Mouse (Mus musculus): ENCODE results near the gene Tubgcp6.

Gene Tubgcp6

GRCm38 (mm10) chr15:89122649-89123366, at the start of gene Tubgcp6:
Gene Tubgcp6, minus strand, starts transcription at chr15:89123112.
- DNase-seq (ENCODE audit: extremely low read depth, low read depth, low spot score) = no peak

DNA sequence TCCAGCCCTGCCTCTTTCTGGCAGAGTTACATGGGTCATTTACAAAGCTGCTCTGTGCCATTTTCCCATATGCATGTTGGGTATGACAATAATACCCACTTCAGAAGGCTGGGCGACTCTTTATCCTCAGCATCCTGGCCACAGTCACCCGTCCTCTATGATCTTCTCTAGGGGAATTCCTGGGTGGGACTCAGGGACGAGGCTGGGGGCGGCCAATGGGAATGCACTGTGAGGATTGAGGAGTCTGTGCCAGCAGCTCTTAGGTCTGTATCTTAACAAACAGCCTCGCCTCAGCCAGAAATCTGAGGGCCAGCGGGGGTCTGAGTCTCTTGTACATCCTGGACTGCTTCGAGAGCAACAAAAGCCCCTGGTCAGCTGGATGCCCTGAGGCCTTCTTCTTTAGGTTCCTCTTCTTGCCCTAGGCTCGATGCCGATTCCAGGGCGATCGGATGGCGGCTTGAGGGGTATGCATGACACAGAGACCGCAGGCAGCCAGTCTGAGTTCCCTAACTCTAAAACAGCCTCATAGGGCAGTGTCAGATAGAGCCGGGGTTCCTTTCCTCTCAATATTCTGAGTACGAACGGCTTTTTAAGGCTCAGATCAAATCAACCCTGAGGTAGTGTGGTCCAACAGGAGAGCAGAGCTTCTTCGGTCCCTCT, 49.5 kb upstream of the Tubgcp6 start:
- DNase-seq (ENCODE audit: extremely low read depth, low read depth, low spot score) = no peak

- DNase-seq (ENCODE audit: extremely low read depth, low read depth, low spot score) = no peak
Measured at GRCm38 (mm10) chr15:89171526-89172051, 48.7 kb upstream of the Tubgcp6 start.

- DNase-seq (ENCODE audit: extremely low read depth, low read depth, low spot score) = no peak
Measured at GRCm38 (mm10) chr15:89170102-89170501, 47.2 kb upstream of the Tubgcp6 start.

DNA sequence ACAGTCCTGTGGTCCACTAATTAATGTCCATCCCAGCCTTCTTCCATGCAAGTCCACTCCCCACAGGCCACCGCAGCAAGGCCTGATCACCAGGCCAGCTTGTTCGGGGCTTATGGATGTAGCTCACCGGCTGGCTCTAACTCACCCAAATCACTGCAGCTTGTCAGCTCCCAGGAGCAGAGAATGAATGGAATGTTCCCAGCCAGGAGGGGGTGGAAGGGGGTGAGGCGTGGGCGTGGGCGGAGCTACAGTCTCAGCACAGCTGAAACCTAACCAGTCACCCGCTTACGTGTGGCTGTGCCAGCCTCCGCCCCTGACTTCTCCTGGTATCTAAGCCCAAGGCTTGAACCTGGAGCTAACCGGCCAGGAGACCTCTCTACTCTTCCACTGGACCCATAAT, 46.5 kb upstream of the Tubgcp6 start:
- no peak for DNase-seq (ENCODE audit: extremely low read depth, low read depth, low spot score)

DNA sequence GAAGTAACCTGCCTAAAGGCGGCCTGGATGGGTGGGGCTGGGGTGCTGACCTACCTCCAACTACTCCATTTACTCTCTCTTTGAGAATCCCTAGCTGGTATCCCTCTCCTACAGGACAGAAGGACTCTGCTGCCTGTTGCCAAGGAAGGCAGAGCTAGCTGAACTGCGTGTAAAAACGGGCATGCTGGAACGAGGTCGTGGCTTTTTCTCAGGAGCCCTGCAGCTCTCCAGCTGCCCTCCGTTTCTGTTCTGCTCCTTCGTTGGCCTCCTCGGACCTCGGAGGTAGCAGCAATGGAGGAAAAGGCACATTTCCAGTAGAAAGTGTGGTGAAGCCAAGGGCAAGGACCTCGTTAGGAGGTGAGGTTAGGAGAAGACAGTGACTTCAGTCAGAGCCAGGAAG, 46.0 kb upstream of the Tubgcp6 start:
- DNase-seq (ENCODE audit: extremely low read depth, low read depth, low spot score) = no peak

GRCm38 (mm10) chr15:89165478-89165877, 42.6 kb upstream of the Tubgcp6 start:
- DNase-seq (ENCODE audit: extremely low read depth, low read depth, low spot score) = no peak

GRCm38 (mm10) chr15:89161397-89161796, 38.5 kb upstream of the Tubgcp6 start:
- no peak for DNase-seq (ENCODE audit: extremely low read depth, low read depth, low spot score)

- DNase-seq (ENCODE audit: extremely low read depth, low read depth, low spot score) = no peak
Measured at GRCm38 (mm10) chr15:89158516-89158915, 35.6 kb upstream of the Tubgcp6 start.

DNA sequence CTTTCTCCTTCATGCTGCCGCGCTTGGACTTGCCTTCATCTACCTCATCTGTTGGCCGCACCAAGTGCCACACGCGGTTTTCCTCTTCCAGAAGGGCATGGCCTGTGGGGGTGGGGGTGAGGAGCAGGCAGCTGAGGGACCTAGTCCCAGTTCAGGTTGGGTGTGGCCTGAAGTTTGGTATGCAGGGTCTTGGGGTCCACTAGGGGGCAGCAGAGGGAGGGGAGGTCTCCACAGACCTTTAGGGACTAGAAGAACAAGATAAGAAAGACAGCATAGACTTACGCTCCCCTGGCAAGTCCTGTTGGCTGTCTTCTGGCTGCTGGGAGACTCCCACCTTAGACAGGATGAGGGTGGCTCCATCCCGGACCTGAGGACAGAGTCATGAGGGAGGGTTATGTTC, 35.0 kb upstream of the Tubgcp6 start:
- no peak for DNase-seq (ENCODE audit: extremely low read depth, low read depth, low spot score)

- no peak for DNase-seq (ENCODE audit: extremely low read depth, low read depth, low spot score)
Measured at GRCm38 (mm10) chr15:89152312-89152711, 29.4 kb upstream of the Tubgcp6 start.

- no peak for DNase-seq (ENCODE audit: extremely low read depth, low read depth, low spot score)
Measured at GRCm38 (mm10) chr15:89150041-89150390, 27.1 kb upstream of the Tubgcp6 start.

DNA sequence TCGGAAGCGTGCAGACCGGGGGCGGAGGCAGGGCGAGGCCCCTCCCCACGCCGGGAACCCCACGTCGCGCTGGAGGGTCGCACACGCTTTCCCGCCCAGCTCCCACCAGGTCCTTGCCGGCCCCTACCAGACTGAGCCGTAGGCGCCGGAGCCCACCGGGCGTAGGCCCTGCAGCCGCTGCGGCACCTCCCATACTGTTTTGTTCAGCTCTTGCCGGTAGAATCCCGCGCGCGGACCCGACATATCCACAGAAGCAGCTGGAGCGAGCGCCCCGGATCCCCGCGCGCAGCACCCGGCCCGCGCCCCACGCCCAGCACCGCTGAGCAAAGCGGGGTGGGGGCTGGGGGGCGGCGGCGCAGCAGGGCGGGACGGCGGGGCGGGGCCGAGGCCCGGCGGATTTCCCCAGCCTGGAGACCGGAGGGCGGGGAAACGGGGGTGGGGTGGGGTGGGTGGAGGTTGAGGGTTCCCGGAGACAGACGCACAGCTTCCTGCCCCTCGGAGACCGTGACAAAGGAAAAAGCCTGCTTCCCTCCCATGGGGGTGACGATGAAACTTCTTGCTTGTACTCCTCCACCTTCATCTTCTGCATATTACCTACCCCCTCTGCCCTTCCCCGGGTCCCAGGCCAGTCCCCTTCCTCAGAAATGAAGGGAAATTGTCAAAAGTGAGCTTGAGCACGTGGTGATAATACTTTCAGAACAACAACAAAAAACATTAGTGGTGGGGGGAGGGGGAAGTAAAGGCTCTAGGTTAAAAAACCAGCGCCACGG, 26.5 kb upstream of the Tubgcp6 start, which contains the start of gene Mapk11:
TSS of gene Mapk11 (minus strand) at position 358 of the 770 bp plus-strand sequence.
- DNase-seq (ENCODE audit: extremely low read depth, low read depth, low spot score) = no peak

GRCm38 (mm10) chr15:89148496-89149270, 25.8 kb upstream of the Tubgcp6 start:
- no peak for DNase-seq (ENCODE audit: extremely low read depth, low read depth, low spot score)

DNA sequence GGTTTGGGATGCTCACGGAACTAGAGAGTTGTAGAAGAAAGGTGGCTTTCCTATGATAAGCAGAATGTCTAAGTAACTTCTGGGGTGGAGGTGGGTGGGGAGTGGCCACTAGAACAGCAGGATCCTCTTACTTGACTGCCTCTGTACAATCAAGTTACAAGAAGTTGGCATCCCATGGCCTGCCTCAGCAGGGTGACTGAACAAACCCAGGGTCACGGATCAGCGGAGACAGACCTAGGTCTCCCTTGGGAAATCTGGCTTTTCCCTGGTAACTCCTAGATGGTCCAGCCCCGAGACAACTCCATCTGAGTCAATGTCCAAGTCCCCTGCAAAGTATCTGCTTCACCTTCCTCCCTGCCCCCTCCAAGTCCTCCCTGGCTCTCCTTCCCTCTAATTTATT, 25.0 kb upstream of the Tubgcp6 start:
- DNase-seq (ENCODE audit: extremely low read depth, low read depth, low spot score) = no peak

- no peak for DNase-seq (ENCODE audit: extremely low read depth, low read depth, low spot score)
Measured at GRCm38 (mm10) chr15:89147456-89147855, 24.5 kb upstream of the Tubgcp6 start.

DNA sequence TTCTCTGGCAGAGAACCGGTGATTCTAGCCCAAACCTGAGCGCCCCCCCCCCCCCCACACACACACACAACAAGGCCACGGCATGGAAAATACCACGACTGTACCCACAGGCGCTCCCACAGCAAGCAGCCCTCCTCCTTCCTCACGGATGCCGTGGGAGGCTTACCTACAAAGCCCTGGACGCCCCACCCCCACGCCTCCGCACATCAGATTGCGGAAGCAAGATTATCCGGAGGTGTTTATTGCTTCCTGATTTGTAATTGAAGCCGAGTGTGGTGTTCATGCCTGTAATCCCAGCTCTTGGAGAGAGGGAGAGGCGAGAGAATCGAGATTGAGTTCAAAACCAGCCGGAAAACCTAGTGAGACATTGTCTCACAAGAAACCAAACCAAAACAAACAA, 24.1 kb upstream of the Tubgcp6 start:
- no peak for DNase-seq (ENCODE audit: extremely low read depth, low read depth, low spot score)

DNA sequence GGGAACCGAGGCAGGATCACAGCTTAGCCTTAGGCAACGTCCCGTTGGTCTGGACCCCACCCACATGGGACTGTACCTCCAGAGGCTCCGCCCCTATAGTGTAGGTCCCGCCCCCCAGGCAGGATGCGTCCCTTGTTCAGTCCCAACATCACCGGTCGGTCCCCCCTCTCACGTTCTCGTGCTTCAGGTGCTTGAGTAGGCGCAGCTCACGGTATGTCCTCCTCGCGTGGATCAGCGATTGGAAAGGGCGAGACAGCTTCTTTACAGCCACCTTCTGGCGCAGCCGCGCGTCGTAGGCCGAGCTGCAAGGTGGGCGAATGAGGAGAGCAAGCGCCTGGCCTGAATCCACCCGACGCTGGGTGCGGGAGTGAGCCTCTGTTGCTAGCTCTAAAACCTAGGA, 23.6 kb upstream of the Tubgcp6 start:
- DNase-seq (ENCODE audit: extremely low read depth, low read depth, low spot score) = no peak

- no peak for DNase-seq (ENCODE audit: extremely low read depth, low read depth, low spot score)
Measured at GRCm38 (mm10) chr15:89145813-89146350, 23.0 kb upstream of the Tubgcp6 start.

- no peak for DNase-seq (ENCODE audit: extremely low read depth, low read depth, low spot score)
Measured at GRCm38 (mm10) chr15:89144965-89145364, 22.1 kb upstream of the Tubgcp6 start.

DNA sequence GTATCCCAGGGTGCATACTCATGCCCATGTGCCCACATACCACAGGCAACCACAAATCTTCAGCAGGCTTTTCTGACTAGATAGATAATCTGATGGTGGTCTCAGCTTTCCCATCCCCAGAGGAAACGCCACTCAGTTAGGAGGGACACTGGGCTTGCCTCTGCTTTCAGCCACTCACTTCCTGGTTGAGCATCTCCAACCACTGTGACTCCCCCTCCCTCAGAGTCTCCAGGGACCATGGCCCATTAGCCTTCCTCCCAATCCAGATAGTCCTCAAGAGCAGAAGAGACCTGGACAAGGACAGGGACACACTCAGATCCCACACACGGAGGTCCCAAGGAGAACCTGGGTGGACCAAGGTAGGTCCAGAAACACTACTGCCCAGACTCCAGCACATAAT, 20.2 kb upstream of the Tubgcp6 start:
- no peak for DNase-seq (ENCODE audit: extremely low read depth, low read depth, low spot score)

Data from fat pad, adult 2 months (tissue).